Mouse (Mus musculus) embryonic facial prominence, embryonic 15.5 days (tissue): ENCODE results near the gene Sipa1l1. TPM values are rescaled to one million over a fixed set of nuclear protein-coding genes. Genes with fewer than 3 reads are reported as not detected.
A peak's percentile ranks its signal among the peaks of the same experiment; 100 is the strongest.
"Not testable (repeated sequence)": the region's sequence is repeated elsewhere in the genome, so short reads cannot be mapped to it uniquely, and the experiment has no call there.

Experiments used
- ATAC-seq: fragments of 200-750 bp; cut with Nextera tagmentation; 2 replicates; pipeline ENCODE4 v1.8.0; 2017; ENCODE audit warnings: low read depth, moderate TSS enrichment; ENCODE audit not compliant: insufficient number of reproducible peaks, low FRiP score, low TSS enrichment
- H3K27ac ChIP-seq: fragments of 300-500 bp; sonication (generic); replicated peaks from 2 replicates; pipeline ENCODE4 v1.5.1; 2015; ENCODE audit warnings: mild to moderate bottlenecking, inconsistent platforms
- H3K27me3 ChIP-seq: fragments of 300-500 bp; sonication (generic); 2 replicates; pipeline ENCODE4 v1.6.1; 2015; ENCODE audit warnings: inconsistent platforms
- H3K36me3 ChIP-seq: fragments of 300-500 bp; sonication (generic); 2 replicates; pipeline ENCODE4 v1.6.1; 2015; ENCODE audit warnings: mild to moderate bottlenecking, inconsistent platforms
- H3K4me1 ChIP-seq: fragments of 300-500 bp; sonication (generic); 2 replicates; pipeline ENCODE4 v1.6.1; 2015; ENCODE audit warnings: inconsistent platforms
- H3K4me2 ChIP-seq: fragments of 300-500 bp; sonication (generic); replicated peaks from 2 replicates; pipeline ENCODE4 v1.6.1; 2015; ENCODE audit warnings: mild to moderate bottlenecking, inconsistent platforms
- H3K4me3 ChIP-seq: fragments of 300-500 bp; sonication (generic); replicated peaks from 2 replicates; pipeline ENCODE4 v1.5.1; 2015; ENCODE audit warnings: mild to moderate bottlenecking, inconsistent platforms
- H3K9ac ChIP-seq: fragments of 300-500 bp; sonication (generic); 2 replicates; pipeline ENCODE4 v1.6.1; 2015; ENCODE audit warnings: inconsistent platforms
- H3K9me3 ChIP-seq: fragments of 300-500 bp; sonication (generic); replicated peaks from 2 replicates; pipeline ENCODE4 v1.6.1; 2016; ENCODE audit warnings: inconsistent platforms
- WGBS: fragments of 180-500 bp; shearing (Covaris S2); methylation state at CpG from one replicate; pipeline ENCODE4 v1.1.7; 2015; 5-methylcytosine and 5-hydroxymethylcytosine counted together
- polyA plus RNA-seq: library from polyadenylated mRNA; unstranded; fragments of >200 nt; fragmentation: Nextera tagmentation; extraction: Ambion mirVana; gene quantifications from 2 replicates; pipeline ENCODE4 v1.2.1, GENCODE M21; 2015

The Sipa1l1 gene
- polyA plus RNA-seq, 1 experiment from 2014 or later, result 29.8 TPM

- Histone ChIP-seq H3K4me1 (0 out of 2 replicates have a peak, but pooled peaks cover 5% of the 10 kb centered on the region), H3K27ac (no peak overlapping the region), H3K9ac (no peak overlapping the region), H3K4me2 (no peak overlapping the region), H3K9me3 (no peaks in the 10 kb centered on the region), H3K36me3 (peaks cover 13% of the 10 kb centered on the region; the same call in 1 of the 2 replicates), H3K4me3 (no peak overlapping the region), H3K27me3 (no peaks in the 10 kb centered on the region)
- WGBS, result 89% methylated on average over 4 of the region's 4 CpGs
- no peak for ATAC-seq
Measured at GRCm38 (mm10) chr12:82179626-82180025, 10.5 kb downstream of the Sipa1l1 start.

- H3K9me3 ChIP-seq, H3K27me3 ChIP-seq, H3K4me3 ChIP-seq, H3K9ac ChIP-seq, H3K27ac ChIP-seq, ATAC-seq, H3K4me2 ChIP-seq: not testable (repeated sequence)
- Histone ChIP-seq H3K36me3 (peaks cover 12% of the 10 kb centered on the region; the same call in 1 of the 2 replicates), H3K4me1 (peaks cover 37% of the 10 kb centered on the region)
Measured at GRCm38 (mm10) chr12:82186156-82186555, 17.0 kb downstream of the Sipa1l1 start.

GRCm38 (mm10) chr12:82186740-82187139 is 17.6 kb downstream of the Sipa1l1 start:
- WGBS, result 73% methylated on average over 3 of the region's 3 CpGs
- H3K27me3 ChIP-seq, result no peaks in the 10 kb centered on the region
- peaks cover 37% of the 10 kb centered on the region for H3K4me1 ChIP-seq
- no peak for ATAC-seq
- no peaks in the 10 kb centered on the region for H3K9me3 ChIP-seq
- H3K36me3 ChIP-seq, result peaks cover 7% of the 10 kb centered on the region; the same call in 1 of the 2 replicates
- H3K4me3 ChIP-seq, result no peak overlapping the region
- no peak overlapping the region for H3K27ac ChIP-seq
- no peak overlapping the region for H3K4me2 ChIP-seq
- H3K9ac ChIP-seq, result no peak overlapping the region

- Histone ChIP-seq H3K9me3 (no peaks in the 10 kb centered on the region), H3K27me3 (no peaks in the 10 kb centered on the region), H3K4me3 (no peak overlapping the region), H3K4me2 (no peak overlapping the region), H3K9ac (no peak overlapping the region), H3K4me1 (peaks cover 37% of the 10 kb centered on the region), H3K27ac (no peak overlapping the region), H3K36me3 (0 out of 2 replicates have a peak, but pooled peaks cover 2% of the 10 kb centered on the region)
- ATAC-seq, result no peak
- WGBS, result 55% methylated on average over 7 of the region's 7 CpGs
Measured at GRCm38 (mm10) chr12:82187178-82187839, 18.2 kb downstream of the Sipa1l1 start.

GRCm38 (mm10) chr12:82188321-82189075 is 19.4 kb downstream of the Sipa1l1 start:
- WGBS, result 40% methylated on average over 9 of the region's 9 CpGs
- Histone ChIP-seq H3K9ac (no peak overlapping the region), H3K4me2 (no peak overlapping the region), H3K4me3 (no peak overlapping the region), H3K4me1 (peaks cover 39% of the 10 kb centered on the region), H3K9me3 (no peaks in the 10 kb centered on the region), H3K36me3 (no peaks in the 10 kb centered on the region), H3K27me3 (no peaks in the 10 kb centered on the region), H3K27ac (peak overlapping the region; percentile 71)
- ATAC-seq, result no peak

- Histone ChIP-seq H3K9me3 (no peaks in the 10 kb centered on the region), H3K4me2 (no peak overlapping the region), H3K9ac (no peak overlapping the region), H3K4me3 (no peak overlapping the region), H3K27ac (peak overlapping the region; percentile 63; the same call in 1 of the 2 replicates), H3K27me3 (no peaks in the 10 kb centered on the region), H3K4me1 (peaks cover 39% of the 10 kb centered on the region), H3K36me3 (no peaks in the 10 kb centered on the region)
- 12% methylated on average over 6 of the region's 6 CpGs for WGBS
- ATAC-seq, result no peak
Measured at GRCm38 (mm10) chr12:82189076-82189675, 20.1 kb downstream of the Sipa1l1 start.

GRCm38 (mm10) chr12:82189715-82190581 is 20.8 kb downstream of the Sipa1l1 start:
- H3K4me3 ChIP-seq, result no peak overlapping the region
- H3K27ac ChIP-seq, result peak overlapping the region; percentile 53
- no peaks in the 10 kb centered on the region for H3K9me3 ChIP-seq
- H3K9ac ChIP-seq, result no peak overlapping the region
- H3K27me3 ChIP-seq, result no peaks in the 10 kb centered on the region
- ATAC-seq, result no peak
- H3K4me2 ChIP-seq, result no peak overlapping the region
- WGBS, result 59% methylated on average over 16 of the region's 16 CpGs
- peaks cover 46% of the 10 kb centered on the region for H3K4me1 ChIP-seq
- H3K36me3 ChIP-seq, result no peaks in the 10 kb centered on the region

- Histone ChIP-seq H3K4me1 (peaks cover 47% of the 10 kb centered on the region), H3K27me3 (no peaks in the 10 kb centered on the region), H3K36me3 (no peaks in the 10 kb centered on the region), H3K9ac (no peak overlapping the region), H3K9me3 (no peaks in the 10 kb centered on the region), H3K4me2 (no peak overlapping the region), H3K27ac (no peak overlapping the region), H3K4me3 (no peak overlapping the region)
- 78% methylated on average over 16 of the region's 16 CpGs for WGBS
- no peak for ATAC-seq
Measured at GRCm38 (mm10) chr12:82190582-82190965, 21.5 kb downstream of the Sipa1l1 start.

- H3K4me1 ChIP-seq, result peaks cover 50% of the 10 kb centered on the region
- no peak overlapping the region for H3K4me3 ChIP-seq
Measured at GRCm38 (mm10) chr12:82191686-82192085, 22.6 kb downstream of the Sipa1l1 start.

GRCm38 (mm10) chr12:82192641-82193054 is 23.5 kb downstream of the Sipa1l1 start:
- no peak for ATAC-seq
- Histone ChIP-seq H3K4me2 (no peak overlapping the region), H3K4me1 (peaks cover 50% of the 10 kb centered on the region), H3K27me3 (no peaks in the 10 kb centered on the region), H3K36me3 (no peaks in the 10 kb centered on the region), H3K4me3 (no peak overlapping the region), H3K27ac (no peak overlapping the region), H3K9ac (no peak overlapping the region), H3K9me3 (no peaks in the 10 kb centered on the region)
- WGBS, result 91% methylated on average over 4 of the region's 4 CpGs

More at GRCm38 (mm10) chr12:82191686-82192085, 22.6 kb downstream of the Sipa1l1 start:
- H3K36me3 ChIP-seq, result no peaks in the 10 kb centered on the region
- 74% methylated on average over 5 of the region's 5 CpGs for WGBS
- no peaks in the 10 kb centered on the region for H3K27me3 ChIP-seq
- no peak overlapping the region for H3K27ac ChIP-seq
- no peak overlapping the region for H3K9ac ChIP-seq
- no peak for ATAC-seq
- H3K9me3 ChIP-seq, result no peaks in the 10 kb centered on the region
- no peak overlapping the region for H3K4me2 ChIP-seq

GRCm38 (mm10) chr12:82193476-82193875 is 24.4 kb downstream of the Sipa1l1 start:
- Histone ChIP-seq H3K4me2 (no peak overlapping the region), H3K9ac (no peak overlapping the region), H3K36me3 (no peaks in the 10 kb centered on the region), H3K9me3 (no peaks in the 10 kb centered on the region), H3K4me1 (peaks cover 42% of the 10 kb centered on the region), H3K4me3 (no peak overlapping the region), H3K27ac (no peak overlapping the region), H3K27me3 (no peaks in the 10 kb centered on the region)
- WGBS, result 66% methylated on average over 2 of the region's 2 CpGs
- ATAC-seq, result no peak
